ENCODE assay signal across 29 mouse cellular contexts in genomic region chr5:74593147-74593546, GRCm38 (mm10). TPM values are rescaled to one million over a fixed set of nuclear protein-coding genes. Genes with fewer than 3 reads are reported as not detected.
DNase-seq lines count a peak whose midpoint lies in the region; ATAC-seq lines count a peak whose summit lies in the region.
"Had no signal": no experiment of that assay in that cellular context is flagged by ENCODE, and none has a peak within 500 bp of the region (broad histone marks: within the 10 kb centered on the region; RNA-seq: fewer than 3 reads in every experiment).

No protein-coding gene starts in this region.

- no peak overlapping the region for H3K4me2 ChIP-seq in forebrain, embryonic 11.5 days (ENCODE audit: low read depth, low read length, severe bottlenecking)
- H3K4me2 ChIP-seq: forebrain, embryonic 15.5 days; heart, embryonic 12.5 days; hindbrain, embryonic 14.5 days; liver, embryonic 15.5 days; lung, embryonic 14.5 days had no signal

- peaks cover 100% of the 10 kb centered on the region for H3K36me3 ChIP-seq in embryonic facial prominence, embryonic 10.5 days (replicated peaks)
- peaks cover 10% of the 10 kb centered on the region; the same call in 1 of the 2 replicates for H3K36me3 ChIP-seq in forebrain, embryonic 11.5 days (ENCODE audit: control insufficient read depth, insufficient read depth, low read length)
- H3K36me3 ChIP-seq in hindbrain, embryonic 10.5 days, result peaks cover 99% of the 10 kb centered on the region

- H3K9me3 ChIP-seq in embryonic facial prominence, embryonic 10.5 days, result no peaks in the 10 kb centered on the region
- H3K9me3 ChIP-seq in forebrain, embryonic 11.5 days (ENCODE audit: control insufficient read depth, low read length), result no peaks in the 10 kb centered on the region
- no peaks in the 10 kb centered on the region for H3K9me3 ChIP-seq in hindbrain, embryonic 10.5 days
- H3K9me3 ChIP-seq: forebrain, embryonic 15.5 days; heart, embryonic 12.5 days; liver, embryonic 15.5 days; midbrain, embryonic 10.5 days had no signal

- peaks cover 21% of the 10 kb centered on the region for H3K4me1 ChIP-seq in embryonic facial prominence, embryonic 10.5 days
- H3K4me1 ChIP-seq in forebrain, embryonic 11.5 days (replicated peaks; ENCODE audit: control insufficient read depth, insufficient read depth, low read length), result no peaks in the 10 kb centered on the region
- H3K4me1 ChIP-seq in hindbrain, embryonic 10.5 days (replicated peaks), result no peaks in the 10 kb centered on the region
- H3K4me1 ChIP-seq: forebrain, embryonic 15.5 days; heart, embryonic 12.5 days; liver, embryonic 15.5 days; midbrain, embryonic 10.5 days had no signal

- H3K9ac ChIP-seq in forebrain, embryonic 11.5 days (ENCODE audit: low read length), result no peak overlapping the region
- H3K9ac ChIP-seq: forebrain, embryonic 15.5 days; heart, embryonic 12.5 days; hindbrain, embryonic 14.5 days; liver, embryonic 15.5 days; lung, embryonic 14.5 days had no signal

- H3K27ac ChIP-seq in embryonic facial prominence, embryonic 10.5 days (replicated peaks), result no peak overlapping the region
- H3K27ac ChIP-seq in forebrain, embryonic 11.5 days (ENCODE audit: low read depth, low read length), result no peak overlapping the region
- no peak overlapping the region for H3K27ac ChIP-seq in hindbrain, embryonic 10.5 days
- H3K27ac ChIP-seq: forebrain, embryonic 15.5 days; gastrocnemius, adult 2 months; hindbrain, embryonic 14.5 days; liver, embryonic 15.5 days; midbrain, embryonic 10.5 days had no signal

- H3K27me3 ChIP-seq in embryonic facial prominence, embryonic 10.5 days (replicated peaks; ENCODE audit: low read depth, poor library complexity, severe bottlenecking), result no peaks in the 10 kb centered on the region
- no peaks in the 10 kb centered on the region for H3K27me3 ChIP-seq in forebrain, embryonic 11.5 days (ENCODE audit: control insufficient read depth, insufficient read depth, low read length)
- H3K27me3 ChIP-seq in hindbrain, embryonic 10.5 days (ENCODE audit: insufficient read depth, poor library complexity, severe bottlenecking), result no peaks in the 10 kb centered on the region
- H3K27me3 ChIP-seq: forebrain, embryonic 15.5 days; heart, embryonic 12.5 days; liver, embryonic 15.5 days had no signal

- no peak for ATAC-seq in forebrain, embryonic 11.5 days (replicated peaks; ENCODE audit: low FRiP score)
- ATAC-seq: CD4-positive, CD25-positive, alpha-beta regulatory T cell, adult 4 months; forebrain, embryonic 15.5 days; inflammation-experienced regulatory T-cells, adult 6 months; midbrain, embryonic 16.5 days had no signal

- DNase-seq in embryonic facial prominence, embryonic 10.5 days (ENCODE audit: low spot score), result peak; percentile 77
- DNase-seq in forelimb bud, embryonic 11.5 days (ENCODE audit: low read depth, low spot score), result peak; percentile 75
- DNase-seq in large intestine, adult 2 months (ENCODE audit: low read depth, low spot score), result peak; percentile 50
- peak; percentile 22 for DNase-seq in yolk sac, embryonic 10.5 days (ENCODE audit: low spot score)
- DNase-seq in cerebellum, postnatal 4 days (ENCODE audit: low spot score in 2 of 2), result no peak
- DNase-seq in forebrain, embryonic 11.5 days (ENCODE audit: low spot score), result no peak
- DNase-seq in hindbrain, embryonic 10.5 days (ENCODE audit: low spot score), result no peak
- DNase-seq: adrenal gland, postnatal 14 days; cerebellum, adult 11-12 months; cerebellum, adult 9-11 months; gastrocnemius, adult 2 months; gastrocnemius, postnatal 36 days; heart, adult 18-20 months; heart, postnatal 4 days; kidney, postnatal 36 days; left cerebral cortex, postnatal 4 days; lung, embryonic 14.5 days; right cerebral cortex, adult 18-20 months; spleen, adult 18-20 months; thymus, adult 2 months; thymus, postnatal 36 days had no signal

- WGBS in embryonic facial prominence, embryonic 10.5 days, result 39% methylated on average over 8 of the region's 8 CpGs
- 44% methylated on average over 8 of the region's 8 CpGs for WGBS in large intestine, adult 2 months
- WGBS in forebrain, embryonic 11.5 days, result 80% methylated on average over 8 of the region's 8 CpGs
- 68% methylated on average over 8 of the region's 8 CpGs for whole genome bisulfite sequencing in hindbrain, embryonic 10.5 days

- H3K4me3 ChIP-seq in embryonic facial prominence, embryonic 10.5 days, result no peak overlapping the region
- H3K4me3 ChIP-seq in forebrain, embryonic 11.5 days (ENCODE audit: low read depth, low read length), result no peak overlapping the region
- no peak overlapping the region for H3K4me3 ChIP-seq in hindbrain, embryonic 10.5 days
- H3K4me3 ChIP-seq: forebrain, embryonic 15.5 days; gastrocnemius, adult 2 months; heart, embryonic 12.5 days; liver, embryonic 15.5 days; midbrain, embryonic 10.5 days had no signal

RNA-seq across cellular contexts. Expression of gene Fip1l1, which starts 57.9 kb away (rescaled TPM):
- polyA plus RNA-seq in embryonic facial prominence, embryonic 10.5 days (2016; fragmentation: Nextera tagmentation; extraction: Ambion mirVana), result 112 and 119 TPM in 2 replicates
- 16.1 and 16.2 TPM in 2 replicates for polyA plus RNA-seq in large intestine, adult 2 months (2012; rRNA removed)
- polyA plus RNA-seq in forebrain, embryonic 11.5 days (2014; fragmentation: Nextera tagmentation; extraction: Ambion mirVana), result 112 and 128 TPM in 2 replicates
- polyA plus RNA-seq in hindbrain, embryonic 10.5 days (2016; fragmentation: Nextera tagmentation; extraction: Ambion mirVana), result 84.7 and 105 TPM in 2 replicates

Comparison
In these comparisons a context has a peak if more than half of its experiments do, and no peak if none do; other contexts are left out.
1. DNase-seq: peak in embryonic facial prominence, embryonic 10.5 days (single experiment), forelimb bud, embryonic 11.5 days (single experiment), large intestine, adult 2 months (single experiment) and yolk sac, embryonic 10.5 days (single experiment); none in cerebellum, postnatal 4 days (0 of 2), forebrain, embryonic 11.5 days (single experiment) and hindbrain, embryonic 10.5 days (single experiment).